Mouse (Mus musculus): ENCODE measurements around the gene Pemt. TPM values are rescaled to one million over a fixed set of nuclear protein-coding genes. Genes with fewer than 3 reads are reported as not detected.

The Pemt gene
- total RNA-seq, 2 experiments from 2014 or later: 3.8 to 6.6 TPM

DNA sequence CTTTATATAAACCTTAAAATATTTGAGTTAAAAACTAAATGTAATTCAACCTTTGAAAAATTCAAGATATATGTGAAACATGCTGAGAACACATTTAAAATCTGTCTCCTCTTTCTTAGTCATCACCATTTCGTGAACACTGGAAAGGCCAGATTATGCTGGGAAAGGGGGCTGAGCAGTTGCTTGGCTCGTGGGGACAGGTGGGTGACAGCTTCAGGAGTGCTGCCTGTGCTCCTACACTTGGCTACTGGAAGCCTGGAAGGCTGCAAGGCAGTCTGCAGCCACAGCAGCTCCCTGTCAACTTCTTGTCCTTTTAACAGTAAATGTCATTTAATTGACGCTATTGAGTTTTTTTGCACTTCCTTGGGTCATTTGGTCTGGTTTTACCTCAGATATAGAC lies 40.4 kb downstream of the Pemt start:
- no peak for ATAC-seq (replicated peaks; ENCODE audit: low FRiP score, poor library complexity, severe bottlenecking)

DNA sequence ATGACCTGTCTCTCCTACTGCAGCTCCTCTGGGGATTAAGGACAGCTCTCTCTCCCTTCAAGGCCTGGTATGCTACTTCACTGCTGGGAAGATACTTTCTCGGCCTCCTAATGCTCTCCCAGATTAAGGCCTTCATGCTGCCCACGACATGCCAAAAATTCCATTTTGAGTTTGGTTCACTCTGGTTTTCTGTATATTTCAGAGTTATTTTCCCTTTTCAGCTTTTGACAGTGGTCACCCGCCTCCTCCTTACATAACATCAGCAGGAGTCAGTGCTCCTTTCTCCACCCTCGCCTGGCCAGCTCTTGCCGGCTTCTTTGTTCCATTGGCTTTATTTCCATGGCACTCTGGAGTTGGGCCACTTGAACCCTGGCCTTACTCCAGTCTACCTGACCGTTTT lies 41.6 kb downstream of the Pemt start:
- ATAC-seq (replicated peaks; ENCODE audit: low FRiP score, poor library complexity, severe bottlenecking): no peak

DNA sequence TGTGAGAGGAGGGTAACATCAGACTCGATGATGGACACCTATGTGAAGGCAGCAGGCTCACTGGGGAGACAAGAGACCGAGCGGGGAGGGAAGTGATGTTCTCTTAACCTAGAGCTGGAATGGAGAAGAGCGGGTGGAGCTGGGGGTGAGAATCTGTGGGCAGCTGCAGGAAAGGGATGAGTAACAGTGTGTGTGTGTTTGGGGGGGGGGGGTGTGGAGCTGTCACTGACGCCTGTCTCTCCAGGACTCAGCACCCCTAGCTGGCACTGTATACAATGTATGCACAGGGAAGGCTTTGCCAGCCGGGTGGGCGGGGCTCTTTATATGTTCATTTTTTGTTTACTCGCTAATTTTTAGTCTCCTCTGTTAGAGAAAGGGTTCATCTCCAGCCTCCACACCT lies 42.5 kb downstream of the Pemt start:
- ATAC-seq (replicated peaks; ENCODE audit: low FRiP score, poor library complexity, severe bottlenecking): no peak

DNA sequence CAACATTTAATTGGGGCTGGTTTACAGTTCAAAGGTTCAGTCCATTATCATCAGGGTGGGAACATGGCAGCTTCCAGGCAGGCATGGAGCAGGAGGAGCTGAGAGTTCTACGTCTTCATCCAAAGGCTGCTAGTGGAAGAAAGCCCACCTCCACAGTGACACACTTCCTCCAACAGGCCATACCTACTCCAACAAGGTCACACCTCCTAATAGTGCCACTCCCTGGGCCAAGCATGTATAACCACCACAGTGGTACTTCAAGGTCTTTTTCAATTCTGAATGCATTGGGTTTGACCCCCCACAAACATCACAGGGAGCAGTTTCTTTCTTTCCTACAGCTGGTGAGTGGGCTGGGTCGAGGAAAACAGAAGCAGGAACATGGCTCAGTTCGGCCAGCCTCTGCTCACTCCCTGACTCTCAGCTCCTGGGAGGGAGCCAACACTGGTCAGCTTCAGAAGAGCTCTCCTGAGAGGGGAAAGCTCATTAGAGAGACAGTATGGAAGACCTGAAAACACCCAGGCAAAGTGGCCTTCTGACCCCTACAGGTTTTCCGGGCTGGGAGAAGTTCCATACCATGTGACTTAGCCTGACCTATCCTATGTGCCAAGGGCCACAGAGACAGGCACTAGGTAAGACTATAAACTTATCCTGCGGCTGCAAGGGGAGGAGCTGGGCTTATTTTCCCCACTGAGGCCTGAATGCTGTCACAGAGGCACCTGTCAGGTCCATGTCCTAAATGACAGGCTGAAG lies 44.9 kb downstream of the Pemt start:
- no peak for ATAC-seq (replicated peaks; ENCODE audit: low FRiP score, poor library complexity, severe bottlenecking)

DNA sequence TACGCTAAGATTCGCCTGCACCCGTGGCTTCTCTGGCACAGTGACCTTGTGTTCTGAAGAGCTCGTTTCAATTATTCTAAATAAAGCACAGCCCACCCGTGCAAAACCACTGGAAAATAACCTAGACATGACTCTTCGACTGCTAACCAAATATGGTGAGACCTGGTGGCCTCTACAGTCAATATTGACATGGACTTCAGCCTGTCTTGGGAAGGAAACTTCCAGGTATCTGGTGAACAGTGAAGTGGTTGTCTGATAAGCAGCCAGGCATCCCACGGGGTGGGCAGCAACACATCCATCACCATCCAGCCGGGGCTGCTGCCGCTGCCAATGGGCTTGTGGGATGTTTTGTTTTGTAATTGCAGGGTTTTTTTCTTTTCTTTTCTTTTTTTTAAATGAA lies 52.0 kb downstream of the Pemt start:
- ATAC-seq (replicated peaks; ENCODE audit: low FRiP score, poor library complexity, severe bottlenecking): no peak

DNA sequence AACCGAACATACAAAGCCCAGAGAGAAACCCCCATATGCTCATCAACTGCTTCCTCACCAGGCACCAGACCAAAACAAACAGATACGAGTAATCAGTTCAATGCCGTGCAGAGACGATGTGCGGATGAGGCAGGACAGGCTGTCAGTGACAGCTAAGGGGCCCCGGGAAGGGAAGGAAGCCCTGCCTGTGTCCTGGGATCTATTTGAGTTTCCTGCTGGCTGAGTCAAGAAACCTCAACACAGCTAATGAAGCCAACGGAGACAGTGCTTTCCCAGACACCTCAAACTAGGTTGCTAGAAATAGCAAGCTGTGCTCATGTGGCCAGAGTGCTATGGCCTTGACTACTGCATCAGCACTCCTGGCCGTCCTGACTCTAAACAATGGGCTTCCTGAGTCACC lies 54.9 kb downstream of the Pemt start:
- ATAC-seq (replicated peaks; ENCODE audit: low FRiP score, poor library complexity, severe bottlenecking): no peak

DNA sequence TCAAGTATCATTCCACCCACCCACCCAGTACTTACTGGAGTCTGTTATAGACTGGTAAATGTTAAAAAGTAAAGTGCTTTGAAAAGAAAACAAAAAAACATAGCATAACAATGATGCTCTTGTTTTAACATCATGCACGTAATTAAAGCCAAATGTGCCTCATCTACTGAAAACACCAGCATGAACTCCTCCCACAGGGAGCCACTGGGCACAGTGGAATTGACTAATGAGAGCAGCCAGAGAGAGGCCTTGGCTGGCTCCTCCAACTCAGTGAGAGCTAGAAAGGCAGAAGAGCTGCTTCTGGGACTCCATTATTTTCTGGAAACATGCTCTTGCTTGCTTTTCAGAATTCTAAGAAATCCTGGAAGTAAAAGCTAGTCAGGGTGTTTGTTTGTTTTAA lies 56.9 kb downstream of the Pemt start:
- ATAC-seq (replicated peaks; ENCODE audit: low FRiP score, poor library complexity, severe bottlenecking): no peak

DNA sequence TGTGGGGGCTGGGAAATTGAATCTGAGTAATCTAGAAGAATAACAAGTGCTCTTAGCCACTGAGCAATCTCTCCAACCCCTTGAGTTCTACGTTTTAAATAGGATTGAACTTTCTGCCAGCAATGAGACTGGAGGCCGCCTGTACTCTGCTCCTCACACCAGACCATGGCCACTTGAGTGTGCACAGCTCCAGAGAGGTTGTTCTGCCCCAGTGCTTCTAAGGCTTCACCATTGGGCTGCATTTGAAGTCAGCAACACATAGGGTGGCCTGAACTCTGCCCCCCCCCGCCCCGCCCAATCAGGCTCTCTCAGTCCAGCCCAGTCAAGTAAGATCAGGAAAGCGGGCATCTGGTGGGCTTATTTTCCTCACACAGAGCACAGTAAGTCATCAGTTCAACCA lies 68.5 kb downstream of the Pemt start:
- ATAC-seq (replicated peaks; ENCODE audit: low FRiP score, poor library complexity, severe bottlenecking): no peak

DNA sequence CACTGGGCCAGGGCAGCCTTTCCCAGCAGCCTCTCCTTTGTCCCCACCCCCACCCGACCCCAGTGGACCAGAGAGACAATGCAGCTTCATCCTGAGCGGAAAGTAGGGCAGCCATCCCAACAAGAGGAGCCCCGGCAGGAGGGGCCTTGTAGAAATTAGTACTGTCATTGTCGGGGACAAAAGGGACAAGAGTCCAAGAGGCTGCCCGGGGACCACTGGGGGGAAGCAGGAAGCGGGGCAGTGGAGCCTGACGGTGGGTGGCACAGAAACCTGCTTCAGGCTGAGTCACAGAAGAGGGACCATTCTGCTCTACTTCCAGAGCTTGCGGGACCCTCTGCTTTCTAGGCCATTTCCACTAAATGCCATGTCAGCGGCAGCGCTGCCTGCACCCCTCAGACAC lies 71.0 kb downstream of the Pemt start:
- no peak for ATAC-seq (replicated peaks; ENCODE audit: low FRiP score, poor library complexity, severe bottlenecking)

DNA sequence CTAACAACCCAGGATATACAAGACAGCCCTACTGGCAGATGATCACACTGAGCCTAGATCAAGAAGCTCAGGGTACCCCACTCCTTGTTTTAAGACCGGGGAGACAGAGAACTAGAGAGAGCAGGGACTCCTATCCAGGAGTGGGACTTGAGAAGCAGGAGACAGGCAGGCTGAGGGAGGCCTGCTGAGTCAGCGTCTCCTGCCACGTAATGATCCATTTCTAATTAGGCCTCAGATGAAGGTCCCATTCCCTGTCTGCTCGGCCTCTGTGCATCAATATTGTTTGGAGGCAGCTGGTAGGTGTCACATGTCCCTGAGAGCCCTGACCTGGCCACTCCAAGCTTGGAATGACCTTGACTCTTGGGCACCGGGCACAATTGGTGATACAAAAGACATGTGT lies 72.9 kb downstream of the Pemt start:
- no peak for ATAC-seq (replicated peaks; ENCODE audit: low FRiP score, poor library complexity, severe bottlenecking)

DNA sequence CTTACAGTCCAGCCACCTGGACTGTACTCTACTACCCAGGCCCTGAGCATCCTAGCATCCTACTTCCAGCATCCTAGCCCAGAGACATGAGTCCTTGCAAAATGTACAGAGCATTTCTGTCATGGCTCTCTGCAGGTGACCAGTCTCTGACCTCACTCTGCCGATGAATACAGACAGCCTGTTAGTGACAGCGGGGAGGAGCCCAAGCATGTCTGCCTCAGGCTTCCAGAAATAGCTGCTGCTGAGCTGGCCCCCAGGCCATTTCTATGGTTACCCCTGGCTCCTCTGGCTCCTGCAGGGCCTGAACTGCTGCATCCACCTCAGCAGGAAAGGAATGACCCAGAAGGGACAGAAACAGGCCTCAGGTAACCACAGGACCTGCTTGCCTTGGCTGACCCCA lies 74.6 kb downstream of the Pemt start:
- no peak for ATAC-seq (replicated peaks; ENCODE audit: low FRiP score, poor library complexity, severe bottlenecking)

DNA sequence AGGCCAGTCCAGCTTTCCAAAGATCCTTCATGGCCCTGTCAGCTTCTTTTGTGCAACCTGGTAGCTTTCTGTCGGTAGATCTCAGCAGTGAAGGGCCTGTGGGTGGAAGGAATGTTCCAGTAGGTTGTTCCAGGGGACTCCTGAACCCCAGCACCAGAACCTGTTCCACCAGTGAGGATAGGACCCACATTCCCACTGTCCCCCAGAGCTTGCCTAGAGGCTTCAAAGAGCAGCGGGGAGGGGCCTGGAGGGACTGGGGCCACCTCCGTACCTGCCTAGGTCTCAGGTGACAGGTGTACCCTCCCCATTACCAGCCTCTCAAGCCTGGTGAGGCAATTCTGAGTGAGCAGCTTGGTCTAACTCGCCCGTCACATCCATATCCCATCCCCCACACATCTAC lies 75.5 kb downstream of the Pemt start:
- no peak for ATAC-seq (replicated peaks; ENCODE audit: low FRiP score, poor library complexity, severe bottlenecking)

DNA sequence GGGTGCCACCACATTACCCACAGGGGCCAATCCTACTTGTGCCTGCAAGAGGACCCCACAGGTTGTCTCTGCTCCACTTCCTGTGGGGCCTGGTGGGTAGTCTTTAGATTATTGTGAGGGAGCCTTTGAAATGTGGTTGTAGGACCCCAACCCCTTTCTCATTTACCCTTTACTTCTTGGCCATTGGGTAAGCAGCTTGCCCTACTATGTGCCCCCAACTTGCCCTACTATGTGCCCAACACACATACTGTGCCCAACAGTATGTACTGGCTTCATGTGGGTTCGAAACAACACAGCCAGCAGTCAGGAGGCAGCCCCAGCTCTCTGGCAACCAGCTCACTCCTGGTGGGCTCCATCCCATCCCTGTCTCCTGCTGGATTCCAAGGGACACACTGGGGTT lies 78.5 kb downstream of the Pemt start:
- ATAC-seq (replicated peaks; ENCODE audit: low FRiP score, poor library complexity, severe bottlenecking): no peak

DNA sequence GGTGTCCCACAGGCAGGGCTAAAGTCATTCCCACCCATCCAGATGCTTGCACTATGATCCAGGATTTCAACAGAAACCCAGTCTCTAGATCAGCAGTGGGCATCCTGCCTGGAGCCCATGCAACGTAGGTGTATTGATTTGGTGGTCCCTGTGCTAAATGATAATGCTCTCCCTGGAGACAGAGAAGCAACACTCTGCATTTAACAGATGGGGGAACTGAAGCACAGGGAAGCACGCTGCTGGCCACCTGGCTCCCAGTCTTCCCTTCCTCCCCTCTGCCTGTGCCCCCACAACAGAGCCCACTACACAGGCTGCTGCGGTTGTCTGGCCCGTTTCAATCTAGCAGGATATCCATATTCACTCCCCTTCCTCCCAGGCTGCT lies 80.2 kb downstream of the Pemt start:
- no peak for ATAC-seq (replicated peaks; ENCODE audit: low FRiP score, poor library complexity, severe bottlenecking)

DNA sequence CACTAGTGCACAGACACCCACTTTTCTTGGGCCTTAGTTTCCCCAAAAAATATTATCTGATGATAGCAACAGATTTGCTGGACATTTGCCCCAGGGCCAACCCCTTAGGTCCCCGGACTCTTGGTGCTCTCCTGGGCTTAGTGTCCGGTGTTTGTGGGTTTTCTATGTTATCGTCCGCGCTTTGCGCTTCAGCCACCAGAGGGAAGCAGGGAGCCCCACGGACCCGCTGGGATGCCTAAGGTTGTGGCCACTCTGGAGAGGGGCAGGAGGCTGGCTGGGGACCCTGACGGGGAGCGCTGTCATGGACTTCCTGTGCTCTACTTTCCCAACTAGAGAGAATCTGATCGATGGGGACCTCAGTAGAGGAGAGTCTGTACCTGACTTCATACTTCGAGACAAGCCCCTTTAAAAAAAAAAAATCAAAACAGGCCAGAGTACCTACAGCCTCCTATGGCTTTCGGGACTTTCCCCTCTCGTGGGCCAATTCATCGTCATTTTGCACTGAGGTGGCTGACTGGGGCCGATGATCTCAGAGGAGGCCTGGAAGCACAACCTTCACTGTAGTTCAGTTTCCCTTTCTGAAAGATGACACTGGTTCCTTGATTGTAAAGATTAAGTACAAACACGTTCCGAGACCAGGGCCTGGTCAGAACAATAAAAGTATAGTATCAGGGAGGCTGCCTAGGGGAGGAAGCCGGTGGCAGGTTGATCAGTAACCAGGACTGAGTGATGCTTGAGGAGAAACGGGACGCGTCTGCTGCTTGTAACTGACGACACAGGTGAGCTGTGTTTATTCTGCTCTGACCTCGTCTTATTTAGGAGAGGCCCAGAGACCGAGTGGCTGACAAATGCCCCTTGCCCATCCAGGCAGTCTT lies 80.8 kb downstream of the Pemt start:
- peak; percentile 83 for ATAC-seq (replicated peaks; ENCODE audit: low FRiP score, poor library complexity, severe bottlenecking)

DNA sequence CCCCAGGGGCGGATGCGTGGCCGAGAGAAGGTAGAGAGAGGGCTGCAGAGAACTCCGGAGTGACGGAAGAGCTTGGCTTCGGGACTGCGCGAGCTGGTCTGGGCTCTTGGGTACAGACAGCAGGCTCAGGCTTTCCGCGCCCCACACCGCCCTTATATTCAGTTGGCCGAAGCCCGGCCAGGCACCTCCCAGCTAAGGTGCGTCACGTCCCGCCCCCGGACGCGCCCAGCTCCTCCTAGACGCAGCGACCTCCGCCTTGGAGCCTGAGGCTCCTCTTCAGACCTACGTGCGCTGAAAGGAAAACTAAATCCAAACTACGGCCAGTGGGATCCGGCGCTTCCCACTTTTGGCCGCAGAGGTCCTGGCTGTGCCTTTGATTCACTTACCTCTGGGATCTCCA lies 81.5 kb downstream of the Pemt start, which contains the start of gene Rasd1:
Gene Rasd1, minus strand, starts transcription at position 127 of the 400 bp plus-strand sequence.
- peak; percentile 88 for ATAC-seq (replicated peaks; ENCODE audit: low FRiP score, poor library complexity, severe bottlenecking)

DNA sequence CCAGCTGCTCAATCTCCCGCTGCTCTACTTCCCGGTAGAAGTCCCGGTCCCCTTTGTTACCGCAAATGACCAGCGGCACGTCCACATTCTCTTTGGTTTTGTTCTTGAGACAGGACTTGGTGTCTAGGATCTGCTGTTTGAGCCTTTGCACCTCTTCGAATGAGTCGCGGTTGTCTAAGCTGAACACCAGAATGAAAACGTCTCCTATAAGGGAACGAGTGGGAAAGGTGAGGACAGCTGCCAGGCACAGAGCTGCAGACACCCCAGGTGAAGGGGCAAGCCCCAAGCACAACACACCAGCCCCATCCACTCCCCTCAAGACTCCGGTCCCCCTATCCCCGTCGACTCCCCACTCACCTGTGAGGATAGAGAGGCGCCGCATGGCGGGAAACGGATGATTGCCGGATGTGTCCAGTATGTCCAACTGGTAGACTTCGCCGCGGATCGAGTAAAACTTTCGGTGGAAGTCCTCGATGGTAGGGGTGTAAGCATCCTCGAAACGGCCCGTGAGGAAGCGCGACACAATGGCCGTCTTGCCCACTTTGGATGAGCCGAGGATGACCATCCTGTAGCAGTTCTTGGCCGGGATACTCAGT lies 82.0 kb downstream of the Pemt start:
- peak; percentile 7; the same call in 1 of the 2 replicates for ATAC-seq (replicated peaks; ENCODE audit: low FRiP score, poor library complexity, severe bottlenecking)

DNA sequence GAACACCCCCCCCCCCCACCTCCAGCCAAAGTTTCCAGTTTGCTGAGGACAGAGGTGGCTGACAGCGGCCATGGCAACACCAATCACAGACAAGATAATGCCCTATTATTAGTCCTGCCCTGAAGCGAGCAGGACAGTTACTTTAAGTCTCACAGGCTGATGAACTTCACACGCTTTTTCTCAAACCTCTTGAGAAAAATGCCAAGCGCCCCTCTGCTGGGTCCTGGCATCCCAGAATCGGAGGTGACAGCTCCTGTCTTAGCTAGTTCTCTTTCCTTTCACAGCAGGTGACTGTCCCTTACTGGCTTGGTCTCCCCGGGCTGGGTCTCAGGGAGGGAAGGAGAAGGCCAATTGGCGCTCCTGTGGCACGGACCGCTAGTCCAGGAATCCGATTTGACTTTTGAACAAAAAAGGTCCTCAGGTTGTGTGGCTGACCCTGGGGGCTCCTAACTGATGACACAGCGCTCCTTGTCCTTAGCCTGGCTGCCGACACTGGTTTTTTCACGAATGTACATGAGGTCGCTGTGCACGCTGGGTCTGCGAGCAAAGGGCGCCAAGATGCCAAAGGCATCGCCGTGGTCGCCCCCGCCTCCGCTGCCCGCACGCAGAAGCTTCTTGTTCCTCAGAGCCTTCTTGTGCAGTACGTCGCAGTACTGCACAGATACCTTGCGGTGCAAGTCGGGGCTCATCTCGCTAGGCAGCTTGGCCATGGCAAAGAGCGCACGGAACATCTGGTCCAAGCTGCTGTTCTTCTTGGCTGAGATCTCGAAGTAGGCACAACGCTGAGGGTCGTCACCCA lies 82.7 kb downstream of the Pemt start:
- no peak for ATAC-seq (replicated peaks; ENCODE audit: low FRiP score, poor library complexity, severe bottlenecking)

DNA sequence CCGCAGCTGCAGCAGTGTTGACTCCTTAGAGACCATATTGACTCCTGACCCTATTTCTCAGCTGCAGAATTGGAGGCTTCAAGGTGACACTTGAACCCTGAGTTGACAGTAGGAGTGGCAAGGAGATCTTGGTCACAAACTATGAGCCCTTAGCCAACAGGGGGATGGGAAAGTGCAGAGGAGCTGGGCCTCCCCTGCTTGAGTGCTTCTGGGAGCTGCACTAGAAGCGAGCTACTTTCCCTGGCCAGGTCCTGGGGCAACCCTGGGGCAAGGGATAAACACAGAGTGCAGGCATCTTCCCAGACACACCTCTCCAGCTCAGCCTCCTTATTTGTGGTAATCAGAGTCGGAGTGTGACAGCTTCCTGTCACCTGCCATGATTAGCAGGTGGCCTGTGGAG lies 83.7 kb downstream of the Pemt start:
- no peak for ATAC-seq (replicated peaks; ENCODE audit: low FRiP score, poor library complexity, severe bottlenecking)

DNA sequence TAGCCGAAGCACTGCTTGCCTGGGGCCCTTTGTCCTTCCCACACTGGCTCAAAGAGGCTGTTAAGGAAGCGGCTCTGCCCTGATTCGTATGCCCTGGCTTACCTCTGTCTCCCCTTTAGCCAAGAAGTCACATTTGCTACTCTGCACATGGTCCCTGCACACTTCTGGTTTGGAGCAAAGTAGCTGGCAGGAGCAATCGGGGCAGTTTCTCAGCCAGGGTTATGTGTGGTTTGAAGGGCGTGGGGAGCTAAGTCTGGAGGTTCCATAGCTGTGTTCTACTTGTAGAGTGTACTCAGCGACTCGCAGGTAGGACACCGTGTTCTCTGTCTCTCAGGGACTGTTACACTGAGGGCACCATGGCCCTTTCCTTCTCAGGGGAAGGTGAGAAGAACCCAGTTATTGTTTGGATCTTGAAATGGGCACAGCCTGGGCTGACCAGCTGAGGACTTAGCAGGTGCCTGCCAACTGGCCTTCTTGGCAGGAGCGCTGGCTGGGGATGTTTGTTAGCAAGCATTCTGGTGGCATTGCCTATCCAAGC lies 84.9 kb downstream of the Pemt start:
- ATAC-seq (replicated peaks; ENCODE audit: low FRiP score, poor library complexity, severe bottlenecking): no peak

All from erythroblast, adult 5-6 weeks (primary cell).